Mouse (Mus musculus): ENCODE measurements around the gene Erich3. TPM values are rescaled to one million over a fixed set of nuclear protein-coding genes. Genes with fewer than 3 reads are reported as not detected.

The Erich3 gene
- total RNA-seq, 2 experiments from 2014 or later: 8.4 to 10.3 TPM

DNA sequence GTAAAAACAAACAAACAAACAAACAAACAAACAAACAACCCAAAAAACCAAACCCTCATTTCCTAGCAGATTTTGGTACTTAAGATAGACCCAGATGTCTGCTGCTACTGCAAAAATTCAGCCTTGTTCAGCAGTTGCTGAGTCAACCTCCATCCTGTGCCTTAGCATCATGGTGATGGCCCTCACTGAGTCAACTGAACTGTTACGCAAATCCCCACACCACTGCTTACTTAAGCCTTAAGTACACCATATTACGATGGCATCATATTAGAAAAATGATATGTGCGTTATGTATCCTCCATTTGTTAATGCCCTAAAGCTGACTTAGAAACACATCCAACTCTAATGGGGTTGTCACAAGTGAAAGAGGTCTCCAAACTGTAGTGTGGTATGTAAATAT is 91.6 kb downstream of the Erich3 start:
- intact Hi-C loops (cut with DNase I): no loop called here

DNA sequence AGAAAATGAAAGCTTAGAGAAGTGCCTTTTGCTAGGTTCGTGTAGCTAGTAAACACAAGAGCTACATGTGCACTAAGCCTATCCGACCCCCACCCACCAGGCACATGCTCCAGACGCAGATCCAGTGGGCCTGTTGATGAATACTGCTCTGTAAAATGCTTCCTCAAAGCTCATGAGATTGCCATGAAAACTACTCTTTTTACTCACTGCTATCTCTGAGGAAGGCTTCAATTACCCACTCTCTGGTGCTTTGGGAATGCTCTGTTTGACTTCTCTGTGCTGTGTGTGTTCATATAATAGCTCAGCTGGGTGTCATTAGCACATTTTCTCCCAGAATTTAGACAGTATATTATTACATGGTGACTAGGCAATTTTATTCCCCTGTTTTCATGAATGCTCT is 94.4 kb downstream of the Erich3 start:
- no peak for DNase-seq (ENCODE audit: low spot score in 2 of 2)
- intact Hi-C loops (cut with DNase I): no loop called here

More for the DNA sequence above, 91.6 kb downstream of the Erich3 start:
- DNase-seq (ENCODE audit: low spot score in 2 of 2): no peak

DNA sequence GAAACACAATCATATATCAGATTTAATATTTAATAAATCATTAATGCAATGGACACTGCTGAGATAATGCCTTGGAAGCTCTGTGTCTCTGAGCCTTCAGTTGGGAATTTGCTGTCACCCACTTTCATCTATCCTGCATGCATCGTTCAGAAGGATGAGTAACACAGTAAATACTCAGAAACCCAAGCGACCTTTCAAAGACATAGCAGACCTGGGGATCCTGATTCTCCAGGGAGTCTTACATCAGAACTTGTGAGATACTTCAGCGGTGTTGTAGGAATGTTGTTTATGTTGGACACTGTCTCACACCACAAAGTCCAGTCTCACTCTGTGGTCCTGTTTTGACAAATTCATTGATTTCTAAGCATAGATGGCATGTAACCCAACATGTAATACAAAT is 97.4 kb downstream of the Erich3 start:
- DNase-seq (ENCODE audit: low spot score in 2 of 2): no peak
- intact Hi-C loops (cut with DNase I): no loop called here

DNA sequence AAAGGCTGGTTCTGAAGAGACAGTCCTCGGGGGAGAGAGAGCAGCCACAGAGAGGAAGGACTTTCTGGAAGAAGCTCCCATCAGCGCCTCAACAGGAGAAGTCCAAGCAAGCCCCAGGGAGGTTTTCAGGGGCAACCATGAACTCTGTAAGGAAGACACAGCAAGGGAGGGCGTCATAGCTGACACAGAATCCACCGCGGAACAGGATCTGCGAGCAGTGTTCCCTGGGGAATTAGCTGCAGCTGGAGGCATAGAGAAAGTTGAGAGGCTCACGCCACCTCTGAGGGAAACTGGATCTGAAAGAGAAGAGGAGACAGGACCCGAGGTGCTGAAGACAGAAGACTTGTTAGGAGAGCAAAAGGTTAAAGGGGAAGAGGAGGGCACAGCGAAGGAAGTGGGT is 99.7 kb downstream of the Erich3 start:
- no peak for DNase-seq (ENCODE audit: low spot score in 2 of 2)
- intact Hi-C loops (cut with DNase I): no loop called here

DNA sequence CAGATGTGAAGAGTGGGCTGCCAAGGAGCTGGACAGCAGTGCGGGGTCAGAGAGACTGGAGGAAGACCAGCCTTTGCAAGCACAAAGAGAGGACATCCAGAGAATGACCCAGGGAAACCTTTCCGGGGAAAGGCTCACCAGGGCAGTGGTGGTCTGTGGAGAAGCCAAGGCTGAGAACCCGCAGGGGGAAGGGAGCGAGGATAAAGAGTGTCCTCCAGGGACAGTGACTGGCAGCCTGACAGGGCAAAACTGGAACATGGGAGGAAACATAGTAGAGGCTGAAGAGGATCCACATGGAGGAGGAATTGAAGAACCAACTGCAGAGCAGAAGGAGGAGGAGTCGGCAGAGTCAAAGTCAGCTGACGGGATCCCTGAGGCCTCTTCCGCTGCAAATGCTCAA is 100.5 kb downstream of the Erich3 start:
- intact Hi-C loops (cut with DNase I): no loop called here
- DNase-seq (ENCODE audit: low spot score in 2 of 2): no peak

- intact Hi-C loops (cut with DNase I): no loop called here
- DNase-seq (ENCODE audit: low spot score in 2 of 2): no peak
These were observed 102.7 kb downstream of the Erich3 start for GRCm38 (mm10) chr3:154766321-154766720.

- intact Hi-C loops (cut with DNase I): no loop called here
These were observed 108.0 kb downstream of the Erich3 start for GRCm38 (mm10) chr3:154771651-154772050.

DNA sequence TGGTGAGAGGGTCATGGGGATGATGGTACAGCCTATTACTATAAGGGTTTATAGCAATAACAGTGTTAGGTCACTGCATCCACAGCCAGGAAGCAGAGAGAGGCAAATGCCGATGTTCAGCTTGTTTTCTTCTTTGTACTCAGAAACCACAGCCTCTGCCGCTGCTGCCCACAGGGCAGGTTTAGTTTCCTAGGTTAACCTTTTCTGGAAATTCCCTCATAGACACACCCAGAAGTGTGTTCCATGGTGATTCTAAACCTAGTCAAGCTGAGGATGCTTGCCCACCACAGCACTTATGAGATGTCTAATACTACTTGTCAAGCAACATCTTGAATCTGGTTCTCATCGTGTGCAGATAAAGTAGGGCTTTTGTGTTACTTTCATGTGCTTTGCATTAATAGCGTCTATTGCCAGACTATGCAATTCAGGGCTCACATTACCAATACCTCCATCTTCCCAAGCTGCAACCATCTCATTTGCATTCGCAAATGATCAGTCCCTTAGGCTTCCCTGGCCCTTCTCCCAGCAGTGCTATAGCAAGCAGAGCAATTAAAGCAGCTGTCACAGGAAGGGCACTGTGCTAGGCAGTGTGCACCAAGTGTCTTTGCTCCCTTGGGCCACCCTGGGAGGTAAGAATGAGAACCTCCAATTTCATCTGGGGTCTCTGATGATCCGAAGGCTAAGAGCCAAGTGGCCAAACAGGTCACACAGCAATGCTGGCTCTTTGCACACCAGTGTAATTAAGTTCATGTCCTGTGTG is 115.4 kb downstream of the Erich3 start:
- DNase-seq (ENCODE audit: low spot score in 2 of 2): no peak
- intact Hi-C loops (cut with DNase I): no loop called here

More at GRCm38 (mm10) chr3:154771651-154772050, 108.0 kb downstream of the Erich3 start:
- no peak for DNase-seq (ENCODE audit: low spot score in 2 of 2)

DNA sequence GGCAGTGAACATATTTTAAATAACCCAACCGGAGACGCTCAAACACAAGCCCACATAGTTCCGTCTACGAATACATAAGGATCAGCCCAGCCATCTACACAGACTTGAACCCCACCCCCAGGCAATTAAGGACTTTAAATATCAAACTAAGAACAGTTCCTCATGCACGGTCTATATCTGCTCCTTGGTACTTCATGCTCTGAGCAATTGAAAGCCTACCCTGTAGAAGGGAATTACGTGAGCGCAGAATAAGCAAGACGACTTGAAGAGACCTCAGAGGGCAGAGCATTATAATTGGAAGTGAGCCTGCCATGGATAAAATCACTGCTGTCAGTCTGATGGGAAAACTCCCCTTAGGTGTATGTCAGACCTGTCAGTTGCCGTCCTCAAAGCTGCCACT is 122.7 kb downstream of the Erich3 start:
- DNase-seq (ENCODE audit: low spot score in 2 of 2): no peak
- intact Hi-C loops (cut with DNase I): no loop called here

DNA sequence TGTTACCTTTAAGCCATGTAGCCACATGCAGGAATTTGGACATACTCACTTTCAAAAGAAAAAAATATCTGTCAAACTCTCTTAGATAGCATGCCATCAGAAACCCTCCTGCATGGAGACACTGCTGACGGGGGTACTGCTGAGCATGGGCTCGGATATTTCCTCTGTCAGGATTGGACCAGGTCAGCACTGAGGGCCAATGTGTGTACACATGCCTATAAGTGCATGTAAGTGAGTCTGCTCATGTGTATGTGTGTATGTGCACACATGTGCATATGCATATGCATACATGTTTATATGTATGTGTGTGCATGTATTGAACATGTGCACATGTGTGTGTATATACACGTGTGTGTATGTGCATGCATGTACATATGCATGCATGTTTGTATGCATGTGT is 124.0 kb downstream of the Erich3 start:
- intact Hi-C loops (cut with DNase I): no loop called here
- DNase-seq (ENCODE audit: low spot score in 2 of 2): no peak

DNA sequence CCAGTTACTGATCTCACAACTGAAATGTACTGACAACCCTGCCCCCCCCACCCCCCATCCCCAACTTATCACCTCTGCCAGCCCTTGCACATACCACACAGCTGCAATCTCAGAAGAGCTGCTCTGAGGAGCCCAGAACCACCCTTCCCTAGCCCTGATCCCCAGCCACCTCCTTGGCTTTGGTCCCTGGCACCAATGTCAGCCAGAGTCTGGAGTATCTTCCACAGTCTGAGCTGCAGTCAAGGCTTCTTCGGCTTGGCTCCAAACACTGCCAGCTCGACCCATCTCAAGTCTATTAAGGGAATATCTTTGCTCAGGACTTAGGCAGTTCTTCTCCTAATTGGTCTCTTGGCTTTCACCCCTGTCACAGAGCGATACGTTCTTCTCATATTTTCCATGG is 129.9 kb downstream of the Erich3 start:
- DNase-seq (ENCODE audit: low spot score in 2 of 2): no peak
- intact Hi-C loops (cut with DNase I): no loop called here

GRCm38 (mm10) chr3:154798806-154799205 is 135.1 kb downstream of the Erich3 start:
- intact Hi-C loops (cut with DNase I): no loop called here
- no peak for DNase-seq (ENCODE audit: low spot score in 2 of 2)

GRCm38 (mm10) chr3:154800454-154800853 is 136.8 kb downstream of the Erich3 start:
- intact Hi-C loops (cut with DNase I): no loop called here
- no peak for DNase-seq (ENCODE audit: low spot score in 2 of 2)

DNA sequence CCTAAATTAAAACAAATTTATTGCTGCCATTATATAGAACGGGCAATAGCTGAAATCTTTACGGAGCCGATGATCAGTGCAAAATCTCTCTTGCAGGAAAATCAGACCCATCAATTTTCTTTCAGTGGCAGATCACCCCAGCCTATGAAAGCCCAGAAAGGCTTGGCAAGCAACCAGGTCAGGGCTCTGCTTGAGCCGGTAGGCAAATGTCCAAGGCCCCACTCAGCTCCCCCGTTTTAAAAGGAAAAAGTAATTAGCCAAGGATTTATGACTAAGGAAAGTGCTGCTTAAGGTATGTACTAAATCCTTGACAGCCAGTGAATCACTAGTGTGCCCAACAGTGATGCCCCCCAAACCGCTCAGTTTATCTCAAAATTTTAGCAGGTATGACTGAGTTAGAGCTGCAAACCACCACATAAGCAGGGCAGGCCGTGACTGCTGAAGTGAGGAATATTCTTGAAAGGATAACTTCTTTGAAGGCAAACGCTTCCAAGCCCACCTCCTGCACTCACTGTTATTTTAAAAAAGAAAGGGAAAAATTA is 137.3 kb downstream of the Erich3 start:
- DNase-seq (ENCODE audit: low spot score in 2 of 2): no peak
- intact Hi-C loops (cut with DNase I): no loop called here

DNA sequence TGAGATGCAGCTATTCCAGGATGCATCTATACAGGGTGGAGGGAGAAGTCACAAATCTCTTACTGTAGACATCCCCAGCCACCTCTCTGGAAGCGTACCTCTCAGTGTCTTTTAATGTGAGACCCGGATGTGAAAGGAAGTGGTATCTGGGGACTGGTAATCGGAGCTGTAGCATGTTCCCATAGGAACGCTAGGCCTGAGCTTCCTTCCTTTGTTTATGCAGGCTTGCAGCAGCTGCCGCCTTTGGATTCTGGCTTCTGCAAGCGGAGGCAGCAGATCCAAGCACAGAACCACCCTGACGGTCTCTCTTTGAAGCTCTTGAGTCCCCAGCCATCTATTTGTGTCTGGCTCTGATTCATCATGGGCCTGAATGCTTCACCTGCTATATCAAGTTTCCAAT is 143.0 kb downstream of the Erich3 start:
- DNase-seq (ENCODE audit: low spot score in 2 of 2): peak; percentile 70 to 87
- intact Hi-C loops (cut with DNase I): no loop called here

DNA sequence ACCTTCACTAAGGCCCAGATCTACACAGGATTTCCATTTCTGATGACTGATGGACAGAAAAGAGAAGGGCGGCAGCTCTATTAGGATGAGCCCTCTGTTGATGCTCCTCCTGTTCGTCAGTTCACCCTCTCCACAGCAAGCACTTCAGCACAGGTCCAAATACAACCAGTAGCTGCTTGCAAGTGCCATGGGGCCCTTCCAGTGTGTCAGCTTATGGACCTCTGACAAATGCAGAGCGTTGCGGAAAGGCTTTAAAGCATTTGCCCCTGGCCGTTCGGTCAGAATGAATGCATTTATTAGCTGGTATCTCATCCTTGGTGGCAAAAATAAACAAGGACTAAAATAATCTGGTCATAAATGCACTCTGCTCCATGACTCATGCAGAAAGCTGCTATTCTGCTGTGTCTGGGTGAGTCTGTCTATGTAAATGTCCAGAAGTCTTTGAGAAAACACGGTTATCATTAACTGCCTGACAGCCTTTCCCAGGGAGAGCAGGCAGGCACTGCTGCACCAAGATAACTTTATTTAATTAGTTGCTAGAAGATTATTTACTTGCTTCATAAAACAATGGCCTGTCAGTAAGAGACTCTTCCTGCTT is 146.7 kb downstream of the Erich3 start:
- no peak for DNase-seq (ENCODE audit: low spot score in 2 of 2)
- intact Hi-C loops (cut with DNase I): no loop called here

- peak in 1 of 2 experiments; percentile 25 for DNase-seq (ENCODE audit: low spot score in 2 of 2)
- intact Hi-C loops (cut with DNase I): no loop called here
These were observed 147.6 kb downstream of the Erich3 start for GRCm38 (mm10) chr3:154811281-154811680.

- DNase-seq (ENCODE audit: low spot score in 2 of 2): peak in 1 of 2 experiments; percentile 45
- intact Hi-C loops (cut with DNase I): no loop called here
These were observed 148.2 kb downstream of the Erich3 start for GRCm38 (mm10) chr3:154811833-154812232.

GRCm38 (mm10) chr3:154812893-154813292 is 149.2 kb downstream of the Erich3 start:
- intact Hi-C loops (cut with DNase I): no loop called here
- no peak for DNase-seq (ENCODE audit: low spot score in 2 of 2)

DNA sequence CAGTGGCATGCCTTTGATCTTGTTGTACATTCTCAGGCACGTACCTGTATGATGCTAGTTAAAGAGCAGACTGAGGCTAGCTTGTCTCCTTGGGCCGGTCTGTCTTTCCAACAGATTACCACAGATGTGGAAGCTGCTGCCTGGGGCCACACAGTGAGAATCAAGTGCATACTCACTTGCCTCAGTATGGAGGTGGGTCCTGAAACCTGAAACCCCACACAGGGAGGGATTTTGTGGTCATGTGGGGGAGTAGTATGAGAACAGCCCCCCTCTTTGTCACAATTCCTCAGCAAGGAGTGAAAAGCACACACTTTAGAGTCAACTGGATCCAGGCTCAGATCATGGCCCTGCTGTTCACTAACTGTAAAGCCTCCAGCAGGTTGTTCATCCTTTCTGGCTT is 151.9 kb downstream of the Erich3 start:
- intact Hi-C loops (cut with DNase I): loop anchor here (2.0 to 5.0 kb wide), 4 partner anchors 118 to 277 kb away; partner anchors contain the start of genes Fpgt and Lrriq3
- DNase-seq (ENCODE audit: low spot score in 2 of 2): no peak

DNA sequence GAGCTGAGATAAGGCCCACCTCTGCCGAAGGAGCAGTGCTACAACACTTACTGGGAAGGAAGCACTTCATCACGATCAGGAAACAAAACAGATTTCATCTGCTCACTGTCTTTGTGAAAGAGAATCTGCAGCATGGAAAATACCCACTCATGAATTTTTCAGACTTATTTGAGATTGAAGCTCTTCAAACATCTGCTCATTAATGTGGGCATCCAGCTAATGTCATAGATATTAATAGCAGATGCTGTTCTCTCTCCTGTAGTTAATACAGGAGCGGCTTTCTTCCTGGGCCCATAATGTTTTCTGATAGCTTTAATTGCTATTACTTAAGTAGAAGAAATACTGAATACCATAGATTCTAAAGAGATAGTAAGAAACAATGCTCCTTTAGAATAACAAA is 152.6 kb downstream of the Erich3 start:
- intact Hi-C loops (cut with DNase I): loop anchor here (2.0 to 5.0 kb wide), 4 partner anchors 119 to 277 kb away; partner anchors contain the start of genes Fpgt and Lrriq3

More for the DNA sequence above, 152.6 kb downstream of the Erich3 start:
- DNase-seq (ENCODE audit: low spot score in 2 of 2): no peak

Data from left cerebral cortex, postnatal 25 days (tissue).